Mouse (Mus musculus): ENCODE results near the gene Cd28. TPM values are rescaled to one million over a fixed set of nuclear protein-coding genes. Genes with fewer than 3 reads are reported as not detected.

Gene Cd28
- total RNA-seq, 2 experiments from 2014 or later, result 1.3 to 5.9 TPM

Other genes starting within 250 kb of the Cd28 start
- gene Raph1, start 149.7 kb upstream of the Cd28 start, total RNA-seq (2015; ENCODE audit: low replicate concordance), result 0.36 and 4.2 TPM in 2 replicates
- 0.91 and 1.2 TPM in 2 replicates for gene Raph1, start 149.7 kb upstream of the Cd28 start, total RNA-seq (2017; ENCODE audit: low replicate concordance)
- 5.0 TPM in 1 of 2 replicates, not detected in the other for gene Ctla4, start 170.2 kb downstream of the Cd28 start, total RNA-seq (2015; ENCODE audit: low replicate concordance)
- gene Ctla4, start 170.2 kb downstream of the Cd28 start, total RNA-seq (2017; ENCODE audit: low replicate concordance), result 0.76 and 1.3 TPM in 2 replicates

All from erythroid progenitor cell, adult 5-6 weeks (primary cell).